Mouse (Mus musculus) hindbrain, embryonic 10.5 days (tissue): ENCODE measurements around the gene Ctf2. TPM values are rescaled to one million over a fixed set of nuclear protein-coding genes. Genes with fewer than 3 reads are reported as not detected.
"Not testable (repeated sequence)": the region's sequence is repeated elsewhere in the genome, so short reads cannot be mapped to it uniquely, and the experiment has no call there.

ENCODE experiments used
- DNase-seq: peaks from one replicate; pipeline ENCODE4 v3.0.0-alpha.2; 2017; ENCODE audit warnings: low spot score
- H3K27ac ChIP-seq: fragments of 300-500 bp; sonication (generic); 2 replicates; pipeline ENCODE4 v1.5.1; 2016; ENCODE audit warnings: mild to moderate bottlenecking, moderate library complexity
- H3K27me3 ChIP-seq: fragments of 300-500 bp; sonication (generic); 2 replicates; pipeline ENCODE4 v1.6.1; 2016; ENCODE audit warnings: mild to moderate bottlenecking; ENCODE audit not compliant: poor library complexity, insufficient read depth, severe bottlenecking
- H3K36me3 ChIP-seq: fragments of 300-500 bp; sonication (generic); 2 replicates; pipeline ENCODE4 v1.6.1; 2016; ENCODE audit warnings: mild to moderate bottlenecking, moderate library complexity
- H3K4me1 ChIP-seq: fragments of 300-500 bp; sonication (generic); replicated peaks from 2 replicates; pipeline ENCODE4 v1.6.1; 2016; ENCODE audit warnings: mild to moderate bottlenecking
- H3K4me3 ChIP-seq: fragments of 300-500 bp; sonication (generic); 2 replicates; pipeline ENCODE4 v1.5.1; 2016; ENCODE audit warnings: mild to moderate bottlenecking, moderate library complexity
- H3K9me3 ChIP-seq: fragments of 300-500 bp; sonication (generic); 2 replicates; pipeline ENCODE4 v1.6.1; 2016; ENCODE audit warnings: mild to moderate bottlenecking, moderate library complexity
- WGBS: fragments of 180-500 bp; shearing (Covaris S2); methylation state at CpG from one replicate; pipeline ENCODE4 v1.1.7; 2016; 5-methylcytosine and 5-hydroxymethylcytosine counted together
- polyA plus RNA-seq: library from polyadenylated mRNA; unstranded; fragments of >200 nt; fragmentation: Nextera tagmentation; extraction: Ambion mirVana; gene quantifications from 2 replicates; pipeline ENCODE4 v1.2.1, GENCODE M21; 2016

Ctf2 gene
- polyA plus RNA-seq, result 0.26 and 0.37 TPM in 2 replicates

- not testable (repeated sequence) for H3K4me3 ChIP-seq, H3K27me3 ChIP-seq
Measured at GRCm38 (mm10) chr7:127732066-127732465, at the start of gene Ctf2. Ctf2 (minus strand) TSS chr7:127732166.

GRCm38 (mm10) chr7:127778350-127778749 lies 46.4 kb upstream of the Ctf2 start:
- peaks cover 50% of the 10 kb centered on the region for H3K36me3 ChIP-seq
- no peaks in the 10 kb centered on the region for H3K27me3 ChIP-seq
- 77% methylated on average over 4 of the region's 4 CpGs for WGBS
- no peaks in the 10 kb centered on the region for H3K9me3 ChIP-seq
- peaks cover 29% of the 10 kb centered on the region for H3K4me1 ChIP-seq
- peak overlapping the region; percentile 100 for H3K27ac ChIP-seq
- DNase-seq, result no peak
- H3K4me3 ChIP-seq, result peak overlapping the region; percentile 94

More at GRCm38 (mm10) chr7:127732066-127732465, at the start of gene Ctf2:
- H3K4me1 ChIP-seq, H3K9me3 ChIP-seq, DNase-seq, H3K27ac ChIP-seq, H3K36me3 ChIP-seq: not testable (repeated sequence)
- WGBS, result no CpG with 5 or more reads among the region's 5 CpGs

- H3K4me3 ChIP-seq, result peak overlapping the region; percentile 94
- H3K27me3 ChIP-seq, result no peaks in the 10 kb centered on the region
- peaks cover 29% of the 10 kb centered on the region for H3K4me1 ChIP-seq
- 3% methylated on average over 66 of the region's 66 CpGs for WGBS
- H3K9me3 ChIP-seq, result no peaks in the 10 kb centered on the region
- DNase-seq, result peak; percentile 73
- H3K36me3 ChIP-seq, result peaks cover 43% of the 10 kb centered on the region
- peak overlapping the region; percentile 100 for H3K27ac ChIP-seq
Measured at GRCm38 (mm10) chr7:127777474-127778266, 45.7 kb upstream of the Ctf2 start.

- Histone ChIP-seq H3K27me3 (no peaks in the 10 kb centered on the region), H3K36me3 (peaks cover 36% of the 10 kb centered on the region), H3K9me3 (no peaks in the 10 kb centered on the region), H3K4me3 (peak overlapping the region; percentile 94), H3K4me1 (peaks cover 29% of the 10 kb centered on the region), H3K27ac (peak overlapping the region; percentile 100)
- peak; percentile 95 for DNase-seq
- under 1% methylated on average over 70 of the region's 70 CpGs for WGBS
Measured at GRCm38 (mm10) chr7:127776878-127777473, 45.0 kb upstream of the Ctf2 start.

GRCm38 (mm10) chr7:127776426-127776825 lies 44.5 kb upstream of the Ctf2 start, which contains the start of gene Setd1a:
Setd1a (plus strand) TSS chr7:127776670.
- H3K9me3 ChIP-seq, result no peaks in the 10 kb centered on the region
- peak within 1 kb of the TSS; percentile 94 for H3K4me3 ChIP-seq
- peaks cover 29% of the 10 kb centered on the region for H3K4me1 ChIP-seq
- H3K27me3 ChIP-seq, result no peaks in the 10 kb centered on the region
- DNase-seq, result peak; percentile 85
- under 1% methylated on average over 23 of the region's 23 CpGs for WGBS
- H3K36me3 ChIP-seq, result peaks cover 30% of the 10 kb centered on the region
- peak within 1 kb of the TSS; percentile 100 for H3K27ac ChIP-seq

GRCm38 (mm10) chr7:127775837-127776236 lies 43.9 kb upstream of the Ctf2 start:
- not testable (repeated sequence) for DNase-seq, H3K9me3 ChIP-seq, H3K27me3 ChIP-seq
- peak overlapping the region; percentile 100 for H3K27ac ChIP-seq
- H3K4me3 ChIP-seq, result peak overlapping the region; percentile 94
- WGBS, result 77% methylated on average over 7 of the region's 7 CpGs
- H3K4me1 ChIP-seq, result peaks cover 34% of the 10 kb centered on the region
- peaks cover 25% of the 10 kb centered on the region for H3K36me3 ChIP-seq

GRCm38 (mm10) chr7:127773664-127774384 lies 41.9 kb upstream of the Ctf2 start:
- peak; percentile 67 for DNase-seq
- WGBS, result 45% methylated on average over 9 of the region's 9 CpGs
- Histone ChIP-seq H3K27me3 (no peaks in the 10 kb centered on the region), H3K4me1 (peaks cover 52% of the 10 kb centered on the region), H3K36me3 (peaks cover 5% of the 10 kb centered on the region), H3K27ac (no peak overlapping the region), H3K9me3 (no peaks in the 10 kb centered on the region), H3K4me3 (peak overlapping the region; percentile 16; the same call in 1 of the 2 replicates)

- Histone ChIP-seq H3K27me3 (no peaks in the 10 kb centered on the region), H3K9me3 (no peaks in the 10 kb centered on the region), H3K4me3 (no peak overlapping the region), H3K36me3 (peaks cover 13% of the 10 kb centered on the region), H3K4me1 (peaks cover 52% of the 10 kb centered on the region), H3K27ac (no peak overlapping the region)
- DNase-seq, result no peak
- 91% methylated on average over 1 of the region's 1 CpGs for WGBS
Measured at GRCm38 (mm10) chr7:127772557-127772956, 40.6 kb upstream of the Ctf2 start.

GRCm38 (mm10) chr7:127772080-127772479 lies 40.1 kb upstream of the Ctf2 start:
- Histone ChIP-seq H3K27ac (no peak overlapping the region), H3K27me3 (no peaks in the 10 kb centered on the region), H3K36me3 (peaks cover 18% of the 10 kb centered on the region), H3K4me3 (no peak overlapping the region), H3K4me1 (peaks cover 54% of the 10 kb centered on the region), H3K9me3 (no peaks in the 10 kb centered on the region)
- WGBS, result 85% methylated on average over 3 of the region's 3 CpGs
- DNase-seq, result no peak

- Histone ChIP-seq H3K36me3 (peaks cover 26% of the 10 kb centered on the region), H3K9me3 (no peaks in the 10 kb centered on the region), H3K27ac (0 out of 2 replicates have a peak overlapping the region, but pooled peaks have one; percentile 91), H3K4me1 (peaks cover 54% of the 10 kb centered on the region), H3K27me3 (no peaks in the 10 kb centered on the region), H3K4me3 (peak overlapping the region; percentile 68; the same call in 1 of the 2 replicates)
- no peak for DNase-seq
- 72% methylated on average over 5 of the region's 5 CpGs for WGBS
Measured at GRCm38 (mm10) chr7:127771262-127771661, 39.3 kb upstream of the Ctf2 start.

- Histone ChIP-seq H3K9me3 (no peaks in the 10 kb centered on the region), H3K4me3 (peak overlapping the region; percentile 68), H3K27me3 (no peaks in the 10 kb centered on the region), H3K27ac (peak overlapping the region; percentile 91), H3K36me3 (peaks cover 36% of the 10 kb centered on the region), H3K4me1 (peaks cover 49% of the 10 kb centered on the region)
- peak; percentile 17 for DNase-seq
- WGBS, result 7% methylated on average over 27 of the region's 27 CpGs
Measured at GRCm38 (mm10) chr7:127770039-127770905, 38.3 kb upstream of the Ctf2 start.

- H3K4me1 ChIP-seq, result peaks cover 49% of the 10 kb centered on the region
- DNase-seq, result peak; percentile 76
- peaks cover 42% of the 10 kb centered on the region for H3K36me3 ChIP-seq
- H3K27me3 ChIP-seq, result no peaks in the 10 kb centered on the region
- H3K27ac ChIP-seq, result peak within 1 kb of the TSS; percentile 91
- peak within 1 kb of the TSS; percentile 68 for H3K4me3 ChIP-seq
- under 1% methylated on average over 24 of the region's 24 CpGs for WGBS
- no peaks in the 10 kb centered on the region for H3K9me3 ChIP-seq
Measured at GRCm38 (mm10) chr7:127769651-127770038, 37.7 kb upstream of the Ctf2 start, which contains the start of gene Orai3. Orai3 (plus strand) TSS chr7:127769815.
